Mouse (Mus musculus) CH12.LX (cell line): Measurements from ENCODE around the gene Rdm1. TPM values are rescaled to one million over a fixed set of nuclear protein-coding genes. Genes with fewer than 3 reads are reported as not detected.
"Not testable (repeated sequence)": the region's sequence is repeated elsewhere in the genome, so short reads cannot be mapped to it uniquely, and the experiment has no call there.

Source experiments
- DNase-seq: peaks from one replicate; pipeline ENCODE4 v3.0.0-alpha.2; 2013; ENCODE audit errors: extremely low read depth
- H3K27ac ChIP-seq: 2 replicates; pipeline ENCODE4 v1.5.1; 2012; ENCODE audit warnings: low read depth, mild to moderate bottlenecking, control low read depth, moderate library complexity; ENCODE audit not compliant: insufficient read depth
- H3K27me3 ChIP-seq: replicated peaks from 2 replicates; pipeline ENCODE3; 2012; ENCODE audit warnings: inconsistent platforms
- H3K36me3 ChIP-seq, 2 experiments: replicated peaks in 1 of 2; 2 replicates each; pipeline versions ENCODE3 to v1.6.1; 2012; ENCODE audit warnings: inconsistent platforms in 1 of 2, low read length in 1 of 2, mild to moderate bottlenecking in 1 of 2, mixed read lengths in 1 of 2, moderate library complexity in 1 of 2; ENCODE audit not compliant: control insufficient read depth in 1 of 2, insufficient read depth in 1 of 2
- H3K4me1 ChIP-seq, 2 experiments: 2 replicates each; pipeline ENCODE4 v1.6.1; 2012; ENCODE audit warnings: inconsistent platforms in 1 of 2, moderate library complexity in 1 of 2; ENCODE audit not compliant: insufficient read depth in 2 of 2, control insufficient read depth in 1 of 2
- H3K4me2 ChIP-seq: 2 replicates; pipeline ENCODE4 v1.6.1; 2012; ENCODE audit warnings: low read depth, mild to moderate bottlenecking, control low read depth; ENCODE audit not compliant: poor library complexity, insufficient read depth, severe bottlenecking
- H3K4me3 ChIP-seq, 3 experiments: fragments of 150-350 bp in 1 of 3; sonication (generic) in 1 of 3; replicated peaks in 1 of 3; 2 replicates each; pipeline versions ENCODE3 to v1.5.1; 2011 to 2012; ENCODE audit warnings: low read depth in 2 of 3, low read length in 2 of 3, mild to moderate bottlenecking in 2 of 3, moderate library complexity in 2 of 3, control low read depth in 1 of 3, improper control_type of control experiment in 1 of 3, inconsistent platforms in 1 of 3, mixed read lengths in 1 of 3; ENCODE audit not compliant: poor library complexity in 1 of 3
- H3K79me2 ChIP-seq: replicated peaks from 2 replicates; pipeline ENCODE4 v1.6.1; 2012; ENCODE audit warnings: mild to moderate bottlenecking, moderate library complexity; ENCODE audit not compliant: control insufficient read depth, poor library complexity, insufficient read depth, severe bottlenecking; ENCODE audit errors: extremely low read depth
- H3K9ac ChIP-seq: 2 replicates; pipeline ENCODE4 v1.6.1; 2012; ENCODE audit warnings: low read depth, mild to moderate bottlenecking, control low read depth, moderate library complexity; ENCODE audit not compliant: insufficient read depth
- H3K9me3 ChIP-seq: replicated peaks from 2 replicates; pipeline ENCODE3; 2012; ENCODE audit warnings: low read length, inconsistent platforms, mixed read lengths
- HCFC1 ChIP-seq: IDR thresholded peaks from 2 replicates; pipeline ENCODE4 v1.6.1; 2012; ENCODE audit warnings: low read depth, mild to moderate bottlenecking, inconsistent platforms, low read length, improper control_type of control experiment
- KAT2A ChIP-seq: IDR thresholded peaks from 2 replicates; pipeline ENCODE4 v1.6.1; 2012; ENCODE audit warnings: low read length, improper control_type of control experiment, inconsistent platforms; ENCODE audit not compliant: insufficient replicate concordance
- MAX ChIP-seq: IDR thresholded peaks from 2 replicates; pipeline ENCODE4 v1.6.1; 2011; ENCODE audit warnings: low read length, improper control_type of control experiment
- MXI1 ChIP-seq: IDR thresholded peaks from 2 replicates; pipeline ENCODE4 v1.6.1; 2011; ENCODE audit warnings: mild to moderate bottlenecking, low read depth, low read length, improper control_type of control experiment
- MYC ChIP-seq: IDR thresholded peaks from 2 replicates; pipeline ENCODE4 v1.6.1; 2011; ENCODE audit warnings: low read depth, mild to moderate bottlenecking, improper control_type of control experiment, low read length
- NELFE ChIP-seq: IDR thresholded peaks from 2 replicates; pipeline ENCODE4 v1.6.1; 2011; ENCODE audit warnings: low read depth, low read length, improper control_type of control experiment
- SIN3A ChIP-seq: IDR thresholded peaks from 2 replicates; pipeline ENCODE4 v1.6.1; 2012; ENCODE audit warnings: low read length, improper control_type of control experiment, inconsistent platforms
- TBP ChIP-seq: conservative IDR thresholded peaks from 2 replicates; pipeline ENCODE4 v1.6.1; 2011; ENCODE audit warnings: low read depth, low read length, improper control_type of control experiment
- TCF12 ChIP-seq: IDR thresholded peaks from 2 replicates; pipeline ENCODE4 v1.6.1; 2014; ENCODE audit warnings: low read depth, mild to moderate bottlenecking, inconsistent platforms, low read length, improper control_type of control experiment
- USF1 ChIP-seq: IDR thresholded peaks from 2 replicates; pipeline ENCODE4 v1.6.1; 2014; ENCODE audit warnings: low read depth, mild to moderate bottlenecking, inconsistent platforms, low read length, improper control_type of control experiment
- USF2 ChIP-seq: conservative IDR thresholded peaks from 2 replicates; pipeline ENCODE4 v1.6.1; 2011; ENCODE audit warnings: low read depth, low read length, improper control_type of control experiment
- dilution Hi-C: fragments of 300-500 bp; cut with MboI; formaldehyde crosslinking; loops from 2 replicates; pipeline ENCODE4 v1.14.3; 2020; ENCODE audit warnings: low sequenced_read_pairs; ENCODE audit not compliant: extremely low pct_unique_long_range_greater_than_20kb, extremely low pct_ligation_motif_present
- in situ Hi-C: fragments of 300-500 bp; cut with MboI; formaldehyde crosslinking; loops from 3 replicates; pipeline ENCODE4 v1.14.3; 2019; ENCODE audit warnings: low sequenced_read_pairs, low pct_ligation_motif_present, low pct_unique_long_range_greater_than_20kb, mixed read lengths
- polyA plus RNA-seq: library from polyadenylated mRNA; unstranded; fragments of >175 nt; gene quantifications from 2 replicates; pipeline ENCODE4 v1.2.1, GENCODE M21; 2012; ENCODE audit warnings: low read depth; ENCODE audit not compliant: insufficient read length
- total RNA-seq, 2 experiments: library from RNA; depleted of rRNA; stranded (reverse); fragments of 300-350 nt in 1 of 2; fragments of >200 nt in 1 of 2; gene quantifications; 2 replicates each; pipeline ENCODE4 v1.2.3; 2012 to 2014

Gene Rdm1
- total and polyA plus RNA-seq, 3 experiments = 9.6 to 28.5 (median 19.2) TPM

DNA sequence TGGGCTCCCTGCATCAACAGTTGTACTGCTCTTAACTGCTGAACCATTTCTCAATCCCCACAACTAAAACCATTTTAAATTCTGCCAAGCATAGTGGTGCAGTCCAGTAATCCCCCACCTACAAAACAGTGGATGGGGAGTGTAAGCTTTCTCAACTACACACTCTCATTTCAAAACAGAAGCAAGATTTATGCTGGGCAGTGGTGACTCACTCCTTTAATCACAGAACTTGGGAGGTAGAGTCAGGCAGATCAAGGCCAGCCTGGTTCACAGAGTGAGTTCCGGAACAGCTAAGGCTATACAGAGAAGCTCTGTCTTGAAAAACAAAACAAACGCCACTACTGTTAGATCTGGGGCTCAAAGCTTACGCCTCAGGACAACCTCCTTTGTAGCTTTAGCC is 8.4 kb upstream of the Rdm1 start:
- no peak for TF ChIP-seq TBP
- TF ChIP-seq KAT2A = no peak
- no peak for TF ChIP-seq NELFE
- no peaks in the 10 kb centered on the region for H3K36me3 ChIP-seq
- H3K4me3 ChIP-seq = no peak overlapping the region
- no peak for DNase-seq
- in situ Hi-C loops = no loop called here
- H3K4me2 ChIP-seq = no peak overlapping the region
- no peak overlapping the region for H3K27ac ChIP-seq
- peaks cover 13% of the 10 kb centered on the region for H3K27me3 ChIP-seq
- dilution Hi-C loops = no loop called here
- H3K9ac ChIP-seq = no peak overlapping the region
- H3K9me3 ChIP-seq = peaks cover 9% of the 10 kb centered on the region
- peaks cover 0 to 18% of the 10 kb centered on the region in 2 experiments; a peak in 2 of 4 replicates for H3K4me1 ChIP-seq
- no peaks in the 10 kb centered on the region for H3K79me2 ChIP-seq

DNA sequence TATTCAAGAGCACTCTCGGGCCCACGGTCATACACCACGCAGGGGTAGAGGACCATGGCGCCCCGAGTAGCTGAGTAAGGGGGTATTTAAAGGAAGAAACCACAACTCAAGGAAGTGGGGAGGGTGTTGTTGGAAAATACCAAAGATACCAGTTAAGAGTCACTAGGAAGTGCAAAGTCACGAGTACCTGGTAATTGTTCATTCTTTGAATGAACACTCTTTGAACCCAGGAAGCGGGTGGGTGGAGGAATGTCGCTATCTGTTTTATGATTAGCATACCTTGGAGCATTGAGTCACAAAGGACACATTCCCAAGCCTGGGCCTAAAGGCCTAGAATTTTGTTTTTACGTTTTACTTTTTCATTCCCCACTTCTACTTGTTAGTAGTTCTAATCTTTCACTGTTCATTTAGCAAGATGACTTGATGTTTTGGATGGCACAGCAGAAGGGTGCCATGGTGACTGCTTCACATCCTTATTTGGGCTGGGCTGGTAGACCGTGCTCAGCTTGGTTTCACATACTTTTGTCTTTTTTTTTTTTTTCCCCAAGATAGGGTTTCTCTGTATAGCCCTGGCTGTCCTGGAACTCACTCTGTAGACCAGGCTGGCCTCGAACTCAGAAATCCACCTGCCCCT is 6.9 kb upstream of the Rdm1 start:
- H3K4me3 ChIP-seq, dilution Hi-C loops, DNase-seq, in situ Hi-C loops, H3K9ac ChIP-seq, H3K36me3 ChIP-seq, H3K27me3 ChIP-seq, H3K79me2 ChIP-seq, H3K4me2 ChIP-seq, H3K27ac ChIP-seq, H3K9me3 ChIP-seq: not testable (repeated sequence)
- H3K4me1 ChIP-seq = peaks cover 0 to 18% of the 10 kb centered on the region in 2 experiments; a peak in 2 of 4 replicates

DNA sequence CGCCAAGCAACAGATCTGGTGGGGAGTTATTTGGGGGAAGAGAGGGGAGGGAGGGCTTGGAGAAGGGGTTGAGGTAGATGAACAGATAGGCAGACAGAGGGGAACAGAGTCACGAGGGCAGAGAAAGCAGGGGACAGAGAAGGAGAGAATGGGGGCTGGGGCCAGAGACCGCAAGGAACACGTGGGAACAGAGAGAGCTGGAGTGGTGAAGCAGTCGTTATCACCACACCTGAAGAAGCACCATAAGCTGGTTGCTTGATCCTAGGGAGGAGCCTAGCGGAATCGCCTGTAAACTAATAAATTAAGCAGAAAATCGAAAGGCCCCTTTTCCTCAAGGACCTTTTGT is 373 bp upstream of the Rdm1 start:
- no peaks in the 10 kb centered on the region for H3K79me2 ChIP-seq
- peaks cover 9% of the 10 kb centered on the region for H3K9me3 ChIP-seq
- H3K36me3 ChIP-seq = peaks cover 0 to 7% of the 10 kb centered on the region in 2 experiments
- H3K9ac ChIP-seq = peak overlapping the region; percentile 62
- dilution Hi-C loops = no loop called here
- peak overlapping the region; percentile 42 for H3K4me2 ChIP-seq
- peak overlapping the region; percentile 48 to 51 (median 48) for H3K4me3 ChIP-seq
- no peaks in the 10 kb centered on the region for H3K27me3 ChIP-seq
- peak overlapping the region; percentile 97 for H3K27ac ChIP-seq
- 0 out of 2 replicates have a peak, but pooled peaks have one; percentile 20 for TF ChIP-seq SIN3A
- TF ChIP-seq MXI1 = peak; percentile 85; the same call in 1 of the 2 replicates
- TF ChIP-seq MAX = peak; percentile 92
- TF ChIP-seq HCFC1 = no peak
- peak; percentile 34 for TF ChIP-seq USF1
- peak; percentile 92 for TF ChIP-seq MYC
- no peak for TF ChIP-seq TCF12
- peak; percentile 25; the same call in 1 of the 2 replicates for TF ChIP-seq USF2
- TF ChIP-seq, all 38 proteins: peak for 6
- DNase-seq = no peak
- in situ Hi-C loops = no loop called here
- peaks cover 0 to 22% of the 10 kb centered on the region in 2 experiments; a peak in 2 of 4 replicates for H3K4me1 ChIP-seq
